Mouse (Mus musculus) right cerebral cortex, postnatal 10 days (tissue): ENCODE results near the gene Zscan29.
"Not testable (repeated sequence)": the region's sequence is repeated elsewhere in the genome, so short reads cannot be mapped to it uniquely, and the experiment has no call there.

ENCODE experiments used
- DNase-seq, 2 experiments: peaks; one replicate each; pipeline ENCODE4 v3.0.0; 2021; ENCODE audit warnings: low spot score in 2 of 2

The Zscan29 gene

DNA sequence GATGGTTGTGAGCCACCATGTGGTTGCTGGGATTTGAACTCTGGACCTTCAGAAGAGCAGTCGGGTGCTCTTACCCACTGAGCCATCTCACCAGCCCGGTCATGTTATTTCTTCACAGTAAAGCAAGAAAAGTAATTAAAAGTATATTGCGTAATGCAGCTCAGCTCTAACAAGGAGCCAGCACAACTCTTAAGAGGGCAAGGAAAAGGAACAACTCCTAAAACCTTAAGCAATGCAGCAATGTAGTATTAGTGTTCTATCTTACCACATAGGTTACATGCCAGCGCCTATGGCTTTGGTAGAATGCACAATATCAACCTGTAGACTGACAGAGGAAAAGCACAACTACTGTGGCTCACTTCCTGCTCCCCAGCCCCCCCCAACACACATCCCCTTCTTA lies 33.6 kb downstream of the Zscan29 start:
- DNase-seq = no peak

DNA sequence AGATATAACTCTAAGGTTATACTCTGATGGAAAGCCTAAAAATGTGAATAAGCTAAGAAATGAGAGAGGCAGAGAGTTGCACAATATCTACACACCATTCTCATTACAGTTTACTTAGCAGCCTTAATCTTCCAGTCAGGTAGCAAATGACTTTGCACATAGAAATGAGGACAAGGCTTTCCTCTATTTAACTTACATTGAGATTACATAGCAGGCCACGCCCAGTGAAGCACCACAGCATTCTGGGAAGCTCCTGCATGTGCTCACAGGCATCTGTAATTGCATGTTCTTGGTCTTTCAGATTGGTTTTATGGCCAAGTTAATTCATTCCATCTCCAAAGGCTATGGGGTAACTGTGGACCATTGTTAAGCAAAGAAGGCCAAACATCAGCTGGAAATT lies 38.1 kb downstream of the Zscan29 start:
- DNase-seq = no peak

- no peak for DNase-seq
Observed at GRCm38 (mm10) chr2:121128865-121129620, 41.9 kb downstream of the Zscan29 start.

DNA sequence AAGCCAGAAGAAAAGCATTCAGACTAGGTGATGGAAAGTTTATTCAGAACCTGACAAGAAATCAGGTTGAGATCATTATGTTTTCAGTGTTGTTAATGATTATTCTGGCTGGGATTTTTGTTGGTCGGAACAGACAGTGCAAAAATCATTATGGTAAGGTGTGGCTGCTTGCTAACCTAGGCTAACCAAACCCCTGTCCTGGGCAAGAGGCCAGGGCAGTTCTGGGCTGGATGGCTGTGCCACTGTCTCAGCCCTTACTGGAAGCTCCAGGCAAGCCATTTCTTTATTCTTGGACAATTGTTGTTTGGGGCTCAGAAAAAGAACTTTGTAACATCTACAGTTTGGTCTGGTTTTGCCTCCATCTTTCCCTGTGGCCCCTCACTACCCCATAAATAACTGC lies 43.4 kb downstream of the Zscan29 start:
- no peak for DNase-seq

DNA sequence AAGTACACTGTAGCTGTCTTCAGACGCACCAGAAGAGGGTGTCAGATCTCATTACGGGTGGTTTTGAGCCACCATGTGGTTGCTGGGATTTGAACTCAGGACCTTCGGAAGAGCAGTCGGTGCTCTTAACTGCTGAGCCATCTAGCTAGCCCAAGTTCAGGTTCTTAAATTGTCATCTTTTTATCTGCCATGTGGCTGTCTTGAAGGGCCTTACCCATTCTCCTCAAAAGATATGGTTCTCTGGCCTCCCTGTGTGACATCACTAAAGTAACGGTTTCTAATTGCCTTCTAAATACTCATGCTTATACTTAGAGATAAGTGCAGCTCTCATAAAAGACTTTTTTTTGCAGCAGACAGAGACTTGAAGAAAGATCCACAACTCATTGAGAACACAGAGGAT lies 44.6 kb downstream of the Zscan29 start:
- DNase-seq = not testable (repeated sequence)

DNA sequence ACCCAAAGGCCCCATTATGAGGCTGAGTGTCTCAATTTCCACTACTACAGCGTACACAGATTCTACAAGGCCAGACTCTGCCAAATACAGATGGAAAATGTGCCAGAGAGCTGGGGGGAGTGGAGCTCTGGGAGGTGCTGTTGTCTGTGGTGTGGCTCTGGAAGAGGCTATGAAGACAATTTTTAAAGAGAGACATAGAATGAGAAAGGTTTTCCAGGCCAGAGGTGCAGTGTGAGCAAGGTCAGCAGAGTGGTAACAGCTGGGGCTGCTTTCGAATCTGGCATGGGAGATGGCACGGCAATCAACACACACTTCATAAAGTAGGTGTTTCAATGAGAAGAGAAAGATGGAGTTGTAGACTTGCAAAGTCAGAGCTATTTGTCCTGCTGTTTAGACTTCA lies 51.7 kb downstream of the Zscan29 start:
- DNase-seq = no peak

- no peak for DNase-seq
Observed at GRCm38 (mm10) chr2:121115418-121115817, 55.5 kb downstream of the Zscan29 start.

DNA sequence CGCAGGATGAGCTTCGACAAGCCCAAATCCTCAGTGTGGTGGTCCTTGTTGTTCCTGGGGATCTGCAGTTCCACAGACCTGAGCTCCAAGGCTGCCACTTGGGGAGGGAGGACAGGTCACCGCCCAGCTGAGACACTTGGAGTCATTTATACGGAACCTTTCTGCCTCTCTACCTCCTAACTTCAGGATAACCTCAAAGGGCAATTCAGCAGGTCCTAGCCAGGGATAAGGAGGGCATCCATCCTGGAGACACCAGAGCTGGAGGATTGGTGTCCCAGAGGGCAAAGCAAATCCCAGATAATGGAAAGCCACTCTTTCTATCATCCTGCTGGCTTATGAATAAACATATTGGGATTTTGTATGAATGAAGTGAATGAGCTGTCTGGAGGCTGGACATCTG lies 61.2 kb downstream of the Zscan29 start, which contains the start of gene Tgm7:
Gene Tgm7 (minus strand): TSS at position 101 of the 400 bp plus-strand sequence.
- no peak for DNase-seq
